In the genomic region with DNA sequence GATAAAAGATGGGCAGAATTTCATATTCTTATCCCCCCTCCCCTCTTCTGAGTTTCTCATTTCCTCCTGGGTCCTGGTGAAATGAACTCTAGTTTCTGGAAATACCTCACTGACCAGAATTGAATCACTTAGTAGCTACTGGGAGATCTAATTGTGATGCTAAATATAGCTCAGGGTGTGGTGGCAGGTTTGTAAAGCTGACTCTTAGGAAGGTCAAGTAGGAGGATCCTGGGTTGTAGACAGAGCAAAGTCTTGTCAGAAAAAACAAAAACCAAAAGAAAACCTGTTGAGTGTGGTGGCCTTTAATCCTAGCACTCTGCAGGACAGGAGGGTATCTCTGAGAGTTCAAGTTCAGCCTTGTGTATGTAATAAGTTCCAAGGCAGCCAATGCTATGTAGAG, we compare ENCODE assay signal across 13 mouse cellular contexts. TPM values are rescaled to one million over a fixed set of nuclear protein-coding genes. Genes with fewer than 3 reads are reported as not detected.
DNase-seq lines count a peak whose midpoint lies in the region; ATAC-seq and TF ChIP-seq lines count a peak whose summit lies in the region.
"Had no signal": no experiment of that assay in that cellular context is flagged by ENCODE, and none has a peak within 500 bp of the region (broad histone marks: within the 10 kb centered on the region; RNA-seq: fewer than 3 reads in every experiment).

No protein-coding gene starts in this region.

- no peak for TF ChIP-seq POLR2A in myocyte (IDR thresholded peaks at IDR 0.05; ENCODE audit: insufficient read length, low read depth)

- peak overlapping the region; percentile 53; the same call in 1 of the 2 replicates for H3K9ac ChIP-seq in liver, embryonic 11.5 days (ENCODE audit: low read depth, low read length)
- H3K9ac ChIP-seq: embryonic facial prominence, embryonic 15.5 days; forebrain, postnatal 0 days had no signal

- H3K9me3 ChIP-seq in liver, embryonic 11.5 days (ENCODE audit: control insufficient read depth, low read length) = no peaks in the 10 kb centered on the region
- no peaks in the 10 kb centered on the region for H3K9me3 ChIP-seq in embryonic facial prominence, embryonic 10.5 days
- H3K9me3 ChIP-seq: embryonic facial prominence, embryonic 15.5 days had no signal

- H3K27me3 ChIP-seq in liver, embryonic 11.5 days (replicated peaks; ENCODE audit: control insufficient read depth, insufficient read depth, low read length) = no peaks in the 10 kb centered on the region
- no peaks in the 10 kb centered on the region for H3K27me3 ChIP-seq in embryonic facial prominence, embryonic 10.5 days (replicated peaks; ENCODE audit: low read depth, poor library complexity, severe bottlenecking)
- H3K27me3 ChIP-seq in myocyte (ENCODE audit: control insufficient read depth, insufficient read depth, insufficient read length) = no peaks in the 10 kb centered on the region
- H3K27me3 ChIP-seq: embryonic facial prominence, embryonic 15.5 days had no signal

- H3K4me1 ChIP-seq in liver, embryonic 11.5 days (replicated peaks; ENCODE audit: control insufficient read depth, insufficient read depth, low read length) = peaks cover 7% of the 10 kb centered on the region
- peaks cover 28% of the 10 kb centered on the region for H3K4me1 ChIP-seq in embryonic facial prominence, embryonic 10.5 days

- H3K27ac ChIP-seq in liver, embryonic 11.5 days (ENCODE audit: low read depth, low read length) = peak overlapping the region; percentile 74
- H3K27ac ChIP-seq in embryonic facial prominence, embryonic 10.5 days (replicated peaks) = peak overlapping the region; percentile 63
- H3K27ac ChIP-seq: embryonic facial prominence, embryonic 15.5 days; stomach, postnatal 0 days had no signal

- no peak overlapping the region for H3K4me3 ChIP-seq in liver, embryonic 11.5 days (ENCODE audit: low read depth, low read length)
- H3K4me3 ChIP-seq in embryonic facial prominence, embryonic 10.5 days = no peak overlapping the region
- no peak overlapping the region for H3K4me3 ChIP-seq in myocyte
- H3K4me3 ChIP-seq: embryonic facial prominence, embryonic 15.5 days had no signal

- H3K79me2 ChIP-seq in myocyte (ENCODE audit: control insufficient read depth, insufficient read depth) = no peaks in the 10 kb centered on the region

- DNase-seq in liver, embryonic 11.5 days (ENCODE audit: low spot score) = no peak
- no peak for DNase-seq in liver
- DNase-seq in ES-CJ7 (ENCODE audit: low read depth, low spot score) = peak; percentile 96
- DNase-seq in embryonic facial prominence, embryonic 10.5 days (ENCODE audit: low spot score) = no peak
- DNase-seq in adrenal gland, postnatal 36 days = no peak
- no peak for DNase-seq in layer of hippocampus, postnatal 25 days (ENCODE audit: extremely low spot score in 1 of 2, low spot score in 1 of 2)
- DNase-seq: adrenal gland, adult 2 months; forebrain, postnatal 0 days; gastrocnemius, postnatal 14 days; kidney, adult 2 months had no signal

- ATAC-seq in liver, embryonic 11.5 days (replicated peaks; ENCODE audit: low FRiP score) = no peak
- ATAC-seq: forebrain, postnatal 0 days had no signal

- no peaks in the 10 kb centered on the region for H3K36me3 ChIP-seq in liver, embryonic 11.5 days (ENCODE audit: control insufficient read depth, insufficient read depth, low read length)
- H3K36me3 ChIP-seq in embryonic facial prominence, embryonic 10.5 days (replicated peaks) = no peaks in the 10 kb centered on the region
- no peaks in the 10 kb centered on the region for H3K36me3 ChIP-seq in myocyte (ENCODE audit: control insufficient read depth, insufficient read depth)
- H3K36me3 ChIP-seq: embryonic facial prominence, embryonic 15.5 days had no signal

- peak overlapping the region; percentile 42 for H3K4me2 ChIP-seq in liver, embryonic 11.5 days
- H3K4me2 ChIP-seq in myocyte (ENCODE audit: low read depth) = peak overlapping the region; percentile 44
- H3K4me2 ChIP-seq: embryonic facial prominence, embryonic 15.5 days had no signal

- no peak overlapping the region for H3ac ChIP-seq in myocyte (ENCODE audit: control insufficient read depth, insufficient read length)

TF ChIP-seq in myocyte, 11 proteins besides CTCF, POLR2A, EP300 and RAD21:
- TF ChIP-seq SRF (IDR thresholded peaks at IDR 0.05; ENCODE audit: control insufficient read depth, insufficient read length, low read depth) = no peak
- TF ChIP-seq REST (IDR thresholded peaks at IDR 0.05; ENCODE audit: insufficient read depth, insufficient read length) = no peak
- no peak for TF ChIP-seq MYOD1 (IDR thresholded peaks at IDR 0.05; ENCODE audit: control insufficient read depth in 1 of 3, insufficient read length in 2 of 3, low read depth in 2 of 3)
- no peak for TF ChIP-seq CEBPB (IDR thresholded peaks at IDR 0.05; ENCODE audit: insufficient read depth, poor library complexity, severe bottlenecking)
- no peak for TF ChIP-seq TCF12 (IDR thresholded peaks at IDR 0.05; ENCODE audit: insufficient read depth, poor library complexity, severe bottlenecking)
- TF ChIP-seq MYOG (IDR thresholded peaks at IDR 0.05; ENCODE audit: control insufficient read depth in 1 of 3, insufficient read depth in 1 of 3, insufficient read length in 2 of 3, low read depth in 2 of 3) = no peak
- TF ChIP-seq POLR2AphosphoS2 (IDR thresholded peaks at IDR 0.05; ENCODE audit: insufficient read length, low read depth) = no peak
- TF ChIP-seq MAX (IDR thresholded peaks at IDR 0.05; ENCODE audit: low read depth) = no peak
- TF ChIP-seq TCF3 (IDR thresholded peaks at IDR 0.05; ENCODE audit: insufficient read length, low read depth) = no peak
- no peak for TF ChIP-seq E2F4 (IDR thresholded peaks at IDR 0.05; ENCODE audit: insufficient read depth)
TF ChIP-seq in myocyte: peak in this region for 0.

RNA-seq across cellular contexts. Expression of a gene that starts 3.4 kb away (rescaled TPM):
- 6.1 and 6.7 TPM in 2 replicates for polyA plus RNA-seq in liver, embryonic 11.5 days (2014; fragmentation: Nextera tagmentation; extraction: Ambion mirVana)
- polyA plus RNA-seq in embryonic facial prominence, embryonic 10.5 days (2016; fragmentation: Nextera tagmentation; extraction: Ambion mirVana) = 8.6 and 10.0 TPM in 2 replicates
- 2.5 TPM for polyA plus RNA-seq in myocyte (2012; fragmentation: generic; extraction: Trizol)
- total RNA-seq in adrenal gland, postnatal 36 days (2021) = 10 to 100 TPM; 20.5 to 26.8 TPM
- total RNA-seq in layer of hippocampus, postnatal 25 days (2021) = 1 to 10 TPM; 4.6 to 6.0 TPM

RNA-seq across cellular contexts. Expression of a gene that starts 3.4 kb away (rescaled TPM):
- polyA plus RNA-seq in liver, embryonic 11.5 days (2014; fragmentation: Nextera tagmentation; extraction: Ambion mirVana) = 24.2 and 25.8 TPM in 2 replicates
- polyA plus RNA-seq in embryonic facial prominence, embryonic 10.5 days (2016; fragmentation: Nextera tagmentation; extraction: Ambion mirVana) = 9.1 and 9.2 TPM in 2 replicates
- 273 TPM for polyA plus RNA-seq in myocyte (2012; fragmentation: generic; extraction: Trizol)
- 100 to 1,000 TPM; 145 to 279 TPM for total RNA-seq in adrenal gland, postnatal 36 days (2021)
- 10 to 100 TPM; 53.2 to 69.4 TPM for total RNA-seq in layer of hippocampus, postnatal 25 days (2021)

RNA-seq across cellular contexts. Expression of a gene that starts 4.5 kb away (rescaled TPM):
- polyA plus RNA-seq in liver, embryonic 11.5 days (2014; fragmentation: Nextera tagmentation; extraction: Ambion mirVana) = 3.1 and 4.6 TPM in 2 replicates
- polyA plus RNA-seq in embryonic facial prominence, embryonic 10.5 days (2016; fragmentation: Nextera tagmentation; extraction: Ambion mirVana) = 1.9 and 2.9 TPM in 2 replicates
- 1.3 TPM for polyA plus RNA-seq in myocyte (2012; fragmentation: generic; extraction: Trizol)
- total RNA-seq in adrenal gland, postnatal 36 days (2021) = 10 to 100 TPM; 34.0 to 41.3 TPM
- total RNA-seq in layer of hippocampus, postnatal 25 days (2021) = 10 to 100 TPM; 20.1 to 33.5 TPM
- polyA plus RNA-seq: forebrain, postnatal 0 days had no signal

RNA-seq across cellular contexts. Expression of a gene that starts 8.9 kb away (rescaled TPM):
- 38.5 and 42.1 TPM in 2 replicates for polyA plus RNA-seq in liver, embryonic 11.5 days (2014; fragmentation: Nextera tagmentation; extraction: Ambion mirVana)
- polyA plus RNA-seq in embryonic facial prominence, embryonic 10.5 days (2016; fragmentation: Nextera tagmentation; extraction: Ambion mirVana) = 39.1 and 43.8 TPM in 2 replicates
- 2.1 TPM for polyA plus RNA-seq in myocyte (2012; fragmentation: generic; extraction: Trizol)
- total RNA-seq in adrenal gland, postnatal 36 days (2021) = 10 to 100 TPM; 58.1 to 68.0 TPM
- 10 to 100 TPM; 24.8 to 42.0 TPM for total RNA-seq in layer of hippocampus, postnatal 25 days (2021)

RNA-seq across cellular contexts. Expression of a gene that starts 10.1 kb away (rescaled TPM):
- 5.5 and 8.3 TPM in 2 replicates for polyA plus RNA-seq in liver, embryonic 11.5 days (2014; fragmentation: Nextera tagmentation; extraction: Ambion mirVana)
- 9.5 and 10.3 TPM in 2 replicates for polyA plus RNA-seq in embryonic facial prominence, embryonic 10.5 days (2016; fragmentation: Nextera tagmentation; extraction: Ambion mirVana)
- 1.3 TPM for polyA plus RNA-seq in myocyte (2012; fragmentation: generic; extraction: Trizol)
- 10 to 100 TPM; 54.7 to 79.9 TPM for total RNA-seq in adrenal gland, postnatal 36 days (2021)
- total RNA-seq in layer of hippocampus, postnatal 25 days (2021) = 10 to 100 TPM; 12.3 to 22.8 TPM

Comparison
In these comparisons a context has a peak if more than half of its experiments do, and no peak if none do; other contexts are left out.
1. RNA of a gene that starts 3.4 kb away (polyA plus RNA-seq): 273 TPM in myocyte (single experiment); 24.2 to 25.8 TPM in liver, embryonic 11.5 days and 9.1 to 9.2 TPM in embryonic facial prominence, embryonic 10.5 days; every median in the first group is over 10 times any median in the second.